Mouse (Mus musculus) stomach, embryonic 14.5 days (tissue): ENCODE data around the gene Nrgn. TPM values are rescaled to one million over a fixed set of nuclear protein-coding genes. Genes with fewer than 3 reads are reported as not detected.
A peak's percentile ranks its signal among the peaks of the same experiment; 100 is the strongest.

Source experiments
- ATAC-seq: fragments of 200-750 bp; cut with Nextera tagmentation; 2 replicates; pipeline ENCODE4 v1.8.0; 2017; ENCODE audit warnings: low read depth, moderate TSS enrichment; ENCODE audit not compliant: insufficient number of reproducible peaks, insufficient read depth, low FRiP score
- H3K27ac ChIP-seq: fragments of 300-500 bp; sonication (generic); 2 replicates; pipeline ENCODE4 v1.5.1; 2014; ENCODE audit warnings: mild to moderate bottlenecking, low read length, moderate library complexity, mixed read lengths
- H3K27me3 ChIP-seq: fragments of 300-500 bp; sonication (generic); 2 replicates; pipeline ENCODE4 v1.6.1; 2014; ENCODE audit warnings: low read length, control low read depth, mixed read lengths; ENCODE audit not compliant: control insufficient read depth, insufficient read depth
- H3K36me3 ChIP-seq: fragments of 300-500 bp; sonication (generic); 2 replicates; pipeline ENCODE4 v1.6.1; 2014; ENCODE audit warnings: mild to moderate bottlenecking, control low read depth, low read length, moderate library complexity, mixed read lengths; ENCODE audit not compliant: control insufficient read depth, insufficient read depth
- H3K4me1 ChIP-seq: fragments of 300-500 bp; sonication (generic); 2 replicates; pipeline ENCODE4 v1.6.1; 2014; ENCODE audit warnings: low read length, control low read depth, mixed read lengths; ENCODE audit not compliant: control insufficient read depth, insufficient read depth
- H3K4me2 ChIP-seq: fragments of 300-500 bp; sonication (generic); replicated peaks from 2 replicates; pipeline ENCODE4 v1.6.1; 2014; ENCODE audit warnings: low read depth, low read length, control low read depth
- H3K4me3 ChIP-seq: fragments of 300-500 bp; sonication (generic); 2 replicates; pipeline ENCODE4 v1.5.1; 2014; ENCODE audit warnings: low read depth, low read length, control low read depth
- H3K9ac ChIP-seq: fragments of 300-500 bp; sonication (generic); replicated peaks from 2 replicates; pipeline ENCODE4 v1.6.1; 2014; ENCODE audit warnings: low read depth, mild to moderate bottlenecking, control low read depth, low read length, moderate library complexity, mixed read lengths
- H3K9me3 ChIP-seq: fragments of 300-500 bp; sonication (generic); 2 replicates; pipeline ENCODE4 v1.6.1; 2016; ENCODE audit warnings: low read depth, low read length, control low read depth; ENCODE audit not compliant: control insufficient read depth
- WGBS: fragments of 180-500 bp; shearing (Covaris S2); extraction: QIAGEN DNeasy Blood & Tissue Kit; methylation state at CpG from one replicate; pipeline ENCODE4 v1.1.7; 2014; 5-methylcytosine and 5-hydroxymethylcytosine counted together
- polyA plus RNA-seq: library from polyadenylated mRNA; unstranded; fragments of >200 nt; fragmentation: Nextera tagmentation; extraction: Ambion mirVana; gene quantifications from 2 replicates; pipeline ENCODE4 v1.2.1, GENCODE M21; 2014

Gene Nrgn
- polyA plus RNA-seq, 1 experiment from 2014 or later, result 4.7 TPM

GRCm38 (mm10) chr9:37527396-37528224 lies 25.1 kb downstream of the Nrgn start, which contains the start of gene Esam:
Esam (plus strand) TSS chr9:37528078.
- Histone ChIP-seq H3K4me3 (peak within 1 kb of the TSS; percentile 26), H3K9ac (no peak within 1 kb of the TSS; the same call in 1 of the 2 replicates), H3K4me1 (peaks cover 24% of the 10 kb centered on the region; the same call in 1 of the 2 replicates), H3K9me3 (no peaks in the 10 kb centered on the region), H3K4me2 (peak within 1 kb of the TSS; percentile 30), H3K27ac (peak within 1 kb of the TSS; percentile 66; the same call in 1 of the 2 replicates), H3K36me3 (peaks cover 9% of the 10 kb centered on the region; the same call in 1 of the 2 replicates), H3K27me3 (peaks cover 10% of the 10 kb centered on the region; the same call in 1 of the 2 replicates)
- ATAC-seq, result no peak; the same call in 1 of the 2 replicates
- WGBS, result 10% methylated on average over 41 of the region's 41 CpGs

GRCm38 (mm10) chr9:37526443-37527395 lies 26.0 kb downstream of the Nrgn start:
- no peaks in the 10 kb centered on the region for H3K9me3 ChIP-seq
- H3K4me3 ChIP-seq, result peak overlapping the region; percentile 16; the same call in 1 of the 2 replicates
- peaks cover 10% of the 10 kb centered on the region; the same call in 1 of the 2 replicates for H3K27me3 ChIP-seq
- 26% methylated on average over 21 of the region's 21 CpGs for WGBS
- H3K4me1 ChIP-seq, result peaks cover 24% of the 10 kb centered on the region; the same call in 1 of the 2 replicates
- no peak overlapping the region for H3K9ac ChIP-seq
- H3K36me3 ChIP-seq, result peaks cover 11% of the 10 kb centered on the region; the same call in 1 of the 2 replicates
- ATAC-seq, result no peak
- H3K4me2 ChIP-seq, result peak overlapping the region; percentile 30; the same call in 1 of the 2 replicates
- no peak overlapping the region for H3K27ac ChIP-seq

- H3K4me3 ChIP-seq, result no peak overlapping the region
- WGBS, result 81% methylated on average over 2 of the region's 2 CpGs
- ATAC-seq, result no peak
Observed at GRCm38 (mm10) chr9:37525461-37525860, 27.2 kb downstream of the Nrgn start.

GRCm38 (mm10) chr9:37519995-37520394 lies 32.7 kb downstream of the Nrgn start:
- Histone ChIP-seq H3K9ac (no peak overlapping the region), H3K27me3 (no peaks in the 10 kb centered on the region), H3K4me3 (no peak overlapping the region), H3K4me1 (no peaks in the 10 kb centered on the region), H3K9me3 (no peaks in the 10 kb centered on the region), H3K36me3 (peaks cover 26% of the 10 kb centered on the region; the same call in 1 of the 2 replicates), H3K4me2 (no peak overlapping the region), H3K27ac (no peak overlapping the region)
- WGBS, result 92% methylated on average over 2 of the region's 2 CpGs
- ATAC-seq, result no peak

More at GRCm38 (mm10) chr9:37525461-37525860, 27.2 kb downstream of the Nrgn start:
- H3K4me1 ChIP-seq, result peaks cover 14% of the 10 kb centered on the region; the same call in 1 of the 2 replicates
- peaks cover 17% of the 10 kb centered on the region; the same call in 1 of the 2 replicates for H3K36me3 ChIP-seq
- peaks cover 10% of the 10 kb centered on the region; the same call in 1 of the 2 replicates for H3K27me3 ChIP-seq
- H3K9ac ChIP-seq, result no peak overlapping the region
- H3K4me2 ChIP-seq, result no peak overlapping the region
- no peak overlapping the region for H3K27ac ChIP-seq
- H3K9me3 ChIP-seq, result no peaks in the 10 kb centered on the region

- Histone ChIP-seq H3K4me2 (no peak overlapping the region), H3K9me3 (no peaks in the 10 kb centered on the region), H3K27me3 (no peaks in the 10 kb centered on the region), H3K27ac (no peak overlapping the region), H3K9ac (no peak overlapping the region), H3K36me3 (peaks cover 23% of the 10 kb centered on the region; the same call in 1 of the 2 replicates), H3K4me1 (no peaks in the 10 kb centered on the region), H3K4me3 (no peak overlapping the region)
- no peak for ATAC-seq
- 93% methylated on average over 8 of the region's 8 CpGs for WGBS
Observed at GRCm38 (mm10) chr9:37518991-37519390, 33.7 kb downstream of the Nrgn start.

GRCm38 (mm10) chr9:37517467-37517866 lies 35.2 kb downstream of the Nrgn start:
- no peak overlapping the region for H3K4me2 ChIP-seq
- H3K4me3 ChIP-seq, result no peak overlapping the region
- H3K36me3 ChIP-seq, result peaks cover 15% of the 10 kb centered on the region; the same call in 1 of the 2 replicates
- ATAC-seq, result no peak
- 80% methylated on average over 1 of the region's 1 CpGs for WGBS
- H3K4me1 ChIP-seq, result no peaks in the 10 kb centered on the region
- no peak overlapping the region for H3K9ac ChIP-seq
- no peak overlapping the region for H3K27ac ChIP-seq
- no peaks in the 10 kb centered on the region for H3K27me3 ChIP-seq
- H3K9me3 ChIP-seq, result no peaks in the 10 kb centered on the region

GRCm38 (mm10) chr9:37514456-37514855 lies 38.2 kb downstream of the Nrgn start:
- Histone ChIP-seq H3K9ac (no peak overlapping the region), H3K27ac (no peak overlapping the region), H3K4me3 (no peak overlapping the region), H3K4me1 (no peaks in the 10 kb centered on the region), H3K36me3 (peaks cover 7% of the 10 kb centered on the region; the same call in 1 of the 2 replicates), H3K9me3 (no peaks in the 10 kb centered on the region), H3K27me3 (no peaks in the 10 kb centered on the region), H3K4me2 (no peak overlapping the region)
- ATAC-seq, result no peak
- WGBS, result 73% methylated on average over 3 of the region's 3 CpGs

GRCm38 (mm10) chr9:37512097-37512496 lies 40.6 kb downstream of the Nrgn start:
- no peaks in the 10 kb centered on the region for H3K27me3 ChIP-seq
- no peak overlapping the region for H3K4me3 ChIP-seq
- no peak overlapping the region for H3K4me2 ChIP-seq
- no peak overlapping the region for H3K27ac ChIP-seq
- H3K4me1 ChIP-seq, result no peaks in the 10 kb centered on the region
- WGBS, result 94% methylated on average over 2 of the region's 2 CpGs
- no peak for ATAC-seq
- no peaks in the 10 kb centered on the region for H3K9me3 ChIP-seq
- no peaks in the 10 kb centered on the region for H3K36me3 ChIP-seq
- H3K9ac ChIP-seq, result no peak overlapping the region
